Mouse (Mus musculus): ENCODE results near the gene Lekr1. TPM values are rescaled to one million over a fixed set of nuclear protein-coding genes. Genes with fewer than 3 reads are reported as not detected.

Gene Lekr1
- total RNA-seq, 2 experiments from 2014 or later: 1.8 to 2.2 TPM

- intact Hi-C loops (cut with DNase I): loop anchor here (5.0 kb wide), 1 partner anchor 36 kb away; no protein-coding TSS in a partner anchor
- no peak for DNase-seq (ENCODE audit: low spot score)
Observed at GRCm38 (mm10) chr3:65826716-65827115, 160.7 kb downstream of the Lekr1 start.

- DNase-seq (ENCODE audit: low spot score): no peak
- intact Hi-C loops (cut with DNase I): loop anchor here (5.0 kb wide), 1 partner anchor 35 kb away; no protein-coding TSS in a partner anchor
Observed at GRCm38 (mm10) chr3:65827400-65827799, 161.4 kb downstream of the Lekr1 start.

- intact Hi-C loops (cut with DNase I): loop anchor here (5.0 kb wide), 1 partner anchor 34 kb away; no protein-coding TSS in a partner anchor
Observed at GRCm38 (mm10) chr3:65828020-65828419, 162.0 kb downstream of the Lekr1 start.

GRCm38 (mm10) chr3:65829230-65829629, 163.2 kb downstream of the Lekr1 start:
- intact Hi-C loops (cut with DNase I): loop anchor here (5.0 kb wide), 1 partner anchor 33 kb away; no protein-coding TSS in a partner anchor
- peak; percentile 39 for DNase-seq (ENCODE audit: low spot score)

More at GRCm38 (mm10) chr3:65828020-65828419, 162.0 kb downstream of the Lekr1 start:
- DNase-seq (ENCODE audit: low spot score): no peak

GRCm38 (mm10) chr3:65829943-65830483, 164.0 kb downstream of the Lekr1 start:
- intact Hi-C loops (cut with DNase I): loop anchor here (5.0 kb wide), 1 partner anchor 32 kb away; no protein-coding TSS in a partner anchor
- no peak for DNase-seq (ENCODE audit: low spot score)

GRCm38 (mm10) chr3:65830801-65831200, 164.8 kb downstream of the Lekr1 start:
- peak; percentile 43 for DNase-seq (ENCODE audit: low spot score)
- intact Hi-C loops (cut with DNase I): no loop called here

GRCm38 (mm10) chr3:65832398-65832797, 166.4 kb downstream of the Lekr1 start:
- DNase-seq (ENCODE audit: low spot score): no peak
- intact Hi-C loops (cut with DNase I): no loop called here

GRCm38 (mm10) chr3:65836435-65836834, 170.4 kb downstream of the Lekr1 start:
- intact Hi-C loops (cut with DNase I): no loop called here
- no peak for DNase-seq (ENCODE audit: low spot score)

- no peak for DNase-seq (ENCODE audit: low spot score)
- intact Hi-C loops (cut with DNase I): no loop called here
Observed at GRCm38 (mm10) chr3:65839664-65840063, 173.6 kb downstream of the Lekr1 start.

- intact Hi-C loops (cut with DNase I): no loop called here
- DNase-seq (ENCODE audit: low spot score): no peak
Observed at GRCm38 (mm10) chr3:65841175-65841574, 175.1 kb downstream of the Lekr1 start.

- no peak for DNase-seq (ENCODE audit: low spot score)
- intact Hi-C loops (cut with DNase I): no loop called here
Observed at GRCm38 (mm10) chr3:65842515-65843184, 176.6 kb downstream of the Lekr1 start.

- no peak for DNase-seq (ENCODE audit: low spot score)
- intact Hi-C loops (cut with DNase I): no loop called here
Observed at GRCm38 (mm10) chr3:65843185-65843552, 177.1 kb downstream of the Lekr1 start.

GRCm38 (mm10) chr3:65844302-65844701, 178.3 kb downstream of the Lekr1 start:
- intact Hi-C loops (cut with DNase I): no loop called here
- DNase-seq (ENCODE audit: low spot score): no peak

GRCm38 (mm10) chr3:65844851-65845552, 179.0 kb downstream of the Lekr1 start:
- intact Hi-C loops (cut with DNase I): no loop called here
- no peak for DNase-seq (ENCODE audit: low spot score)

GRCm38 (mm10) chr3:65847158-65847787, 181.2 kb downstream of the Lekr1 start:
- DNase-seq (ENCODE audit: low spot score): no peak
- intact Hi-C loops (cut with DNase I): no loop called here

GRCm38 (mm10) chr3:65853746-65854145, 187.7 kb downstream of the Lekr1 start:
- intact Hi-C loops (cut with DNase I): no loop called here
- DNase-seq (ENCODE audit: low spot score): no peak

- no peak for DNase-seq (ENCODE audit: low spot score)
- intact Hi-C loops (cut with DNase I): no loop called here
Observed at GRCm38 (mm10) chr3:65855521-65855920, 189.5 kb downstream of the Lekr1 start.

- no peak for DNase-seq (ENCODE audit: low spot score)
- intact Hi-C loops (cut with DNase I): no loop called here
Observed at GRCm38 (mm10) chr3:65858118-65858517, 192.1 kb downstream of the Lekr1 start.

- intact Hi-C loops (cut with DNase I): no loop called here
- no peak for DNase-seq (ENCODE audit: low spot score)
Observed at GRCm38 (mm10) chr3:65858741-65859348, 192.8 kb downstream of the Lekr1 start.

GRCm38 (mm10) chr3:65859750-65860149, 193.7 kb downstream of the Lekr1 start:
- intact Hi-C loops (cut with DNase I): loop anchor here (5.0 to 10.0 kb wide), 4 partner anchors 32 to 505 kb away; partner anchors contain the start of gene Lekr1
- no peak for DNase-seq (ENCODE audit: low spot score)
